Mouse (Mus musculus) limb, embryonic 10.5 days (tissue): Measurements from ENCODE around the gene Map3k5. TPM values are rescaled to one million over a fixed set of nuclear protein-coding genes. Genes with fewer than 3 reads are reported as not detected.

Source experiments
- DNase-seq: peaks from one replicate; pipeline ENCODE4 v3.0.0-alpha.2; 2017; ENCODE audit warnings: low spot score
- H3K27ac ChIP-seq: fragments of 300-500 bp; sonication (generic); 2 replicates; pipeline ENCODE4 v1.5.1; 2016; ENCODE audit warnings: mild to moderate bottlenecking
- H3K27me3 ChIP-seq: fragments of 300-500 bp; sonication (generic); 2 replicates; pipeline ENCODE4 v1.6.1; 2016; ENCODE audit warnings: low read depth, mild to moderate bottlenecking; ENCODE audit not compliant: poor library complexity, severe bottlenecking
- H3K36me3 ChIP-seq: fragments of 300-500 bp; sonication (generic); 2 replicates; pipeline ENCODE4 v1.6.1; 2016; ENCODE audit warnings: mild to moderate bottlenecking, moderate library complexity
- H3K4me1 ChIP-seq: fragments of 300-500 bp; sonication (generic); 2 replicates; pipeline ENCODE4 v1.6.1; 2016
- H3K4me3 ChIP-seq: fragments of 300-500 bp; sonication (generic); 2 replicates; pipeline ENCODE4 v1.5.1; 2016; ENCODE audit warnings: mild to moderate bottlenecking, moderate library complexity
- H3K9me3 ChIP-seq: fragments of 300-500 bp; sonication (generic); replicated peaks from 2 replicates; pipeline ENCODE4 v1.6.1; 2016; ENCODE audit warnings: mild to moderate bottlenecking
- WGBS: fragments of 180-500 bp; shearing (Covaris S2); methylation state at CpG from one replicate; pipeline ENCODE4 v1.1.7; 2016; 5-methylcytosine and 5-hydroxymethylcytosine counted together
- polyA plus RNA-seq: library from polyadenylated mRNA; unstranded; fragments of >200 nt; fragmentation: Nextera tagmentation; extraction: Ambion mirVana; gene quantifications from 2 replicates; pipeline ENCODE4 v1.2.1, GENCODE M21; 2016

Map3k5 gene
- polyA plus RNA-seq, 1 experiment from 2014 or later = 0.44 TPM

- DNase-seq = no peak
- Histone ChIP-seq H3K27ac (no peak overlapping the region), H3K4me3 (no peak overlapping the region), H3K36me3 (no peaks in the 10 kb centered on the region), H3K9me3 (no peaks in the 10 kb centered on the region), H3K4me1 (no peaks in the 10 kb centered on the region), H3K27me3 (no peaks in the 10 kb centered on the region)
- 80% methylated on average over 9 of the region's 9 CpGs for WGBS
These were observed 130.4 kb downstream of the Map3k5 start for GRCm38 (mm10) chr10:20064556-20065207.

GRCm38 (mm10) chr10:20066069-20066665 is 131.9 kb downstream of the Map3k5 start:
- no peak overlapping the region for H3K4me3 ChIP-seq
- H3K27me3 ChIP-seq = no peaks in the 10 kb centered on the region
- 88% methylated on average over 1 of the region's 1 CpGs for WGBS
- DNase-seq = no peak
- no peaks in the 10 kb centered on the region for H3K9me3 ChIP-seq
- H3K4me1 ChIP-seq = no peaks in the 10 kb centered on the region
- no peaks in the 10 kb centered on the region for H3K36me3 ChIP-seq
- H3K27ac ChIP-seq = no peak overlapping the region

GRCm38 (mm10) chr10:20069771-20070460 is 135.6 kb downstream of the Map3k5 start:
- Histone ChIP-seq H3K36me3 (no peaks in the 10 kb centered on the region), H3K4me1 (no peaks in the 10 kb centered on the region), H3K4me3 (no peak overlapping the region), H3K27me3 (no peaks in the 10 kb centered on the region), H3K9me3 (no peaks in the 10 kb centered on the region), H3K27ac (no peak overlapping the region)
- DNase-seq = no peak
- 94% methylated on average over 11 of the region's 11 CpGs for WGBS

- Histone ChIP-seq H3K4me1 (no peaks in the 10 kb centered on the region), H3K4me3 (no peak overlapping the region), H3K36me3 (no peaks in the 10 kb centered on the region), H3K9me3 (no peaks in the 10 kb centered on the region), H3K27ac (no peak overlapping the region), H3K27me3 (no peaks in the 10 kb centered on the region)
- no peak for DNase-seq
- WGBS = 88% methylated on average over 14 of the region's 14 CpGs
These were observed 136.4 kb downstream of the Map3k5 start for GRCm38 (mm10) chr10:20070576-20071109.

- WGBS = 94% methylated on average over 6 of the region's 6 CpGs
- Histone ChIP-seq H3K36me3 (no peaks in the 10 kb centered on the region), H3K9me3 (no peaks in the 10 kb centered on the region), H3K27me3 (no peaks in the 10 kb centered on the region), H3K4me3 (no peak overlapping the region), H3K4me1 (no peaks in the 10 kb centered on the region), H3K27ac (no peak overlapping the region)
- DNase-seq = no peak
These were observed 137.4 kb downstream of the Map3k5 start for GRCm38 (mm10) chr10:20071716-20072115.

- Histone ChIP-seq H3K36me3 (no peaks in the 10 kb centered on the region), H3K4me3 (no peak overlapping the region), H3K9me3 (no peaks in the 10 kb centered on the region), H3K4me1 (no peaks in the 10 kb centered on the region), H3K27ac (no peak overlapping the region), H3K27me3 (no peaks in the 10 kb centered on the region)
- peak; percentile 78 for DNase-seq
- WGBS = 68% methylated on average over 7 of the region's 7 CpGs
These were observed 139.1 kb downstream of the Map3k5 start for GRCm38 (mm10) chr10:20073236-20073893.

GRCm38 (mm10) chr10:20076541-20077469 is 142.5 kb downstream of the Map3k5 start:
- WGBS = 85% methylated on average over 13 of the region's 13 CpGs

GRCm38 (mm10) chr10:20078350-20078749 is 144.1 kb downstream of the Map3k5 start:
- DNase-seq = no peak
- 93% methylated on average over 2 of the region's 2 CpGs for WGBS

More at GRCm38 (mm10) chr10:20076541-20077469, 142.5 kb downstream of the Map3k5 start:
- H3K36me3 ChIP-seq = no peaks in the 10 kb centered on the region
- no peak overlapping the region for H3K4me3 ChIP-seq
- DNase-seq = no peak
- H3K27ac ChIP-seq = no peak overlapping the region
- no peaks in the 10 kb centered on the region for H3K27me3 ChIP-seq
- no peaks in the 10 kb centered on the region for H3K4me1 ChIP-seq
- H3K9me3 ChIP-seq = no peaks in the 10 kb centered on the region

GRCm38 (mm10) chr10:20087841-20088240 is 153.6 kb downstream of the Map3k5 start:
- Histone ChIP-seq H3K4me3 (no peak overlapping the region), H3K36me3 (no peaks in the 10 kb centered on the region), H3K27ac (no peak overlapping the region), H3K27me3 (no peaks in the 10 kb centered on the region), H3K9me3 (no peaks in the 10 kb centered on the region), H3K4me1 (no peaks in the 10 kb centered on the region)
- no peak for DNase-seq
- WGBS = 89% methylated on average over 2 of the region's 2 CpGs

More at GRCm38 (mm10) chr10:20078350-20078749, 144.1 kb downstream of the Map3k5 start:
- Histone ChIP-seq H3K36me3 (no peaks in the 10 kb centered on the region), H3K4me3 (no peak overlapping the region), H3K9me3 (no peaks in the 10 kb centered on the region), H3K4me1 (no peaks in the 10 kb centered on the region), H3K27me3 (no peaks in the 10 kb centered on the region), H3K27ac (no peak overlapping the region)

GRCm38 (mm10) chr10:20089026-20089425 is 154.8 kb downstream of the Map3k5 start:
- Histone ChIP-seq H3K36me3 (no peaks in the 10 kb centered on the region), H3K27me3 (no peaks in the 10 kb centered on the region), H3K27ac (no peak overlapping the region), H3K4me1 (no peaks in the 10 kb centered on the region), H3K9me3 (no peaks in the 10 kb centered on the region), H3K4me3 (no peak overlapping the region)
- WGBS = 79% methylated on average over 3 of the region's 3 CpGs
- DNase-seq = no peak

GRCm38 (mm10) chr10:20090171-20090570 is 155.9 kb downstream of the Map3k5 start:
- no peaks in the 10 kb centered on the region for H3K27me3 ChIP-seq
- whole genome bisulfite sequencing = 93% methylated on average over 11 of the region's 11 CpGs
- no peaks in the 10 kb centered on the region for H3K9me3 ChIP-seq
- H3K36me3 ChIP-seq = no peaks in the 10 kb centered on the region
- no peak for DNase-seq
- no peak overlapping the region for H3K4me3 ChIP-seq
- H3K4me1 ChIP-seq = no peaks in the 10 kb centered on the region
- H3K27ac ChIP-seq = no peak overlapping the region

- Histone ChIP-seq H3K4me1 (no peaks in the 10 kb centered on the region), H3K27ac (no peak overlapping the region), H3K9me3 (no peaks in the 10 kb centered on the region), H3K27me3 (no peaks in the 10 kb centered on the region), H3K4me3 (no peak overlapping the region), H3K36me3 (no peaks in the 10 kb centered on the region)
- DNase-seq = no peak
- 91% methylated on average over 2 of the region's 2 CpGs for WGBS
These were observed 157.1 kb downstream of the Map3k5 start for GRCm38 (mm10) chr10:20091416-20091815.
